Mouse (Mus musculus) ES-E14 (cell line): ENCODE measurements at regions not wholly inside any gene's neighbourhood (a gene's known extent, or its start where the extent isn't known, plus 50 kb on each side); places are given as distances from the start of the nearest gene placed in this dataset.

Experiments used
- CHD2 ChIP-seq: IDR thresholded peaks from 2 replicates; pipeline ENCODE4 v1.6.1; 2014; ENCODE audit warnings: mild to moderate bottlenecking, low read depth, low read length, inconsistent platforms
- ZC3H11A ChIP-seq: IDR thresholded peaks from 2 replicates; pipeline ENCODE4 v1.6.1; 2012; ENCODE audit warnings: low read depth, mild to moderate bottlenecking, inconsistent platforms, low read length, borderline replicate concordance

DNA sequence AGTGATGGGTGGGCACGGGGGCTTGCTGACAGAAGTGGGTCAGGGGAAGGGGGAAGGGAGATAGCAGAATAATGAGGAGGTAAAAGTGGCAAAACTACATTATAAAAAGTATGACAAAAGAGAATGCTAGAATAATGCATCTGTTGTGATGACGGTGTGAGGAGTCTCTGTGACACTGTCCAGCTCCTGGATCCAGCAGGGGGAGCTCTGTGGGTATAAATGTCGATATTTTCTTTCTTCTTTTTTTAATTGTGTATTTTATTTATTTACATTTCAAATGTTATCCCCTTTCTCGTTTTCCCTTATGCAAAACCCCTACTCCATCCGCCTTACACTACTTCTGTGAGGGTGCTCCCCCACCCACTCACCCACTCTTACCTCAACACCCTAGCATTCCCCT, 243.9 kb upstream of the Ano5 start:
- TF ChIP-seq CHD2 (no peak), ZC3H11A (no peak)
